Mouse (Mus musculus) embryonic facial prominence, embryonic 10.5 days (tissue): Measurements from ENCODE around the gene Vgll3. TPM values are rescaled to one million over a fixed set of nuclear protein-coding genes. Genes with fewer than 3 reads are reported as not detected.

Experiments
- DNase-seq: peaks from one replicate; pipeline ENCODE4 v3.0.0-alpha.2; 2017; ENCODE audit warnings: low spot score
- H3K27ac ChIP-seq: fragments of 300-500 bp; sonication (generic); replicated peaks from 2 replicates; pipeline ENCODE4 v1.5.1; 2016; ENCODE audit warnings: mild to moderate bottlenecking
- H3K27me3 ChIP-seq: fragments of 300-500 bp; sonication (generic); replicated peaks from 2 replicates; pipeline ENCODE4 v1.6.1; 2016; ENCODE audit warnings: low read depth, mild to moderate bottlenecking; ENCODE audit not compliant: poor library complexity, severe bottlenecking
- H3K36me3 ChIP-seq: fragments of 300-500 bp; sonication (generic); replicated peaks from 2 replicates; pipeline ENCODE4 v1.6.1; 2016; ENCODE audit warnings: mild to moderate bottlenecking, moderate library complexity
- H3K4me1 ChIP-seq: fragments of 300-500 bp; sonication (generic); 2 replicates; pipeline ENCODE4 v1.6.1; 2016
- H3K4me3 ChIP-seq: fragments of 300-500 bp; sonication (generic); 2 replicates; pipeline ENCODE4 v1.5.1; 2016; ENCODE audit warnings: mild to moderate bottlenecking, moderate library complexity
- H3K9me3 ChIP-seq: fragments of 300-500 bp; sonication (generic); 2 replicates; pipeline ENCODE4 v1.6.1; 2016; ENCODE audit warnings: mild to moderate bottlenecking
- WGBS: fragments of 180-500 bp; shearing (Covaris S2); methylation state at CpG from one replicate; pipeline ENCODE4 v1.1.7; 2016; 5-methylcytosine and 5-hydroxymethylcytosine counted together
- polyA plus RNA-seq: library from polyadenylated mRNA; unstranded; fragments of >200 nt; fragmentation: Nextera tagmentation; extraction: Ambion mirVana; gene quantifications from 2 replicates; pipeline ENCODE4 v1.2.1, GENCODE M21; 2016

Vgll3 gene
- polyA plus RNA-seq, 1 experiment from 2014 or later, result 4.2 TPM

DNA sequence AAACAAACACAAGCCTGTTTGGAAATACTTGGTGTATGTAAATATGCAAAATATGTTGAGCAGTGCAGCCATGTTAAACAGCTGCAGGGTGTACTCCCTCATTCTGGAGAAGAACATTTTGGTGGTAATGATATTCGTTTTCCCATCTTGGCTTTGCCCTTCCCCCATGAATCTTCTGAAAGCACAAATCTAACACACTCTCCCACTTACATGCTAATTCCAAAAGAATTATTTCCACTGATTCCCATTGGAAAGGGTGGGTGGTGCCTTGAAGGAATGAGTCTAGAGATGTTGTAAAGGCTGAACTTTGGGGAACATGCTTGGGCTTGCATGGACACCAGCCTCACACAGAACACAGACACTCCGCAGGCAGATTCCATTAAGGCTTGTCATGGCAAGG, 53.9 kb downstream of the Vgll3 start:
- no peaks in the 10 kb centered on the region for H3K9me3 ChIP-seq
- H3K27me3 ChIP-seq, result no peaks in the 10 kb centered on the region
- no peak overlapping the region for H3K27ac ChIP-seq
- peaks cover 5% of the 10 kb centered on the region; the same call in 1 of the 2 replicates for H3K4me1 ChIP-seq
- 85% methylated on average over 2 of the region's 2 CpGs for WGBS
- H3K4me3 ChIP-seq, result no peak overlapping the region
- DNase-seq, result no peak
- no peaks in the 10 kb centered on the region for H3K36me3 ChIP-seq

DNA sequence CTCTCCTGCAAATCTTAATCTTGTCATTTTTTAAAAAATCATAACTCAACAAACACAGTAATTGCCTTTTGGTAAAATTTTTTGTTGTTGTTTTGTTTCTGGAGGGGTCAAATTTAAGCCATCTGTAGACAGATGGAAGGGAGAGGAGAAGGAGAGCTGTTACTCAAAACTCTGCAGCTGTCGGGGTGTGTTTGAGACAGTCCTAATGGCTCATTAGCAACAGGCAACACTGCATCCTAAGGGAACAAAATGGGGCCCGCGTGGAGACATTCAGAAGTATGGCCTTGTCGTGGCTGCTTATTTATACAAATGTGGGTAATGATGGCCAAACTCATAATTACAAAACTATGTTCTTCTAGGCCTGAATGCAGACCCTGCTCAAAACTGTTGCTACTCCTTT, 73.9 kb downstream of the Vgll3 start:
- Histone ChIP-seq H3K4me3 (no peak overlapping the region), H3K27me3 (no peaks in the 10 kb centered on the region), H3K9me3 (no peaks in the 10 kb centered on the region), H3K27ac (no peak overlapping the region), H3K4me1 (no peaks in the 10 kb centered on the region), H3K36me3 (no peaks in the 10 kb centered on the region)
- no peak for DNase-seq
- WGBS, result 83% methylated on average over 4 of the region's 4 CpGs
